Mouse (Mus musculus): Measurements from ENCODE around the gene Rnf26.
A peak's percentile ranks its signal among the peaks of the same experiment; 100 is the strongest.
"Not testable (repeated sequence)": the region's sequence is repeated elsewhere in the genome, so short reads cannot be mapped to it uniquely, and the experiment has no call there.

Rnf26 gene

DNA sequence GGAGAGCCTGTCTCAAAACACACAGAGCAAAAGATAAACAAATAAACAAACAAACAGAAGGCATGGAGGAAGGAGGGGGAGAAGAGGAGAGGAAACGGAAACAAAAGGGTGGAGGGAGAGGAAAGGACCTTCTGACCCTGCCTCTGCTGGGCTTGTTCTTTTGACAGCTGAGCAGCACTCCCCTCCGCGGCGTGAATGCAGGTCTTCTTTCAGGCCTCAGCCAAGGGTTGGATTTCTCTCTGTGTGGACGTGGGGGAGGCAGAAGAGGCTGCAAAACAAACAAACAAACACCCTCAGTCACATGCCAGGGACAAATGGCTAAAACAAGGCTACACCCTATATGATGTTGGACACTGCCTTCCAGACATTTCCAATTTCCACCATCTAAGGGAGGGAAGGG is 11.7 kb upstream of the Rnf26 start:
- no peak for DNase-seq (ENCODE audit: low spot score)

GRCm38 (mm10) chr9:44124317-44124716 is 11.0 kb upstream of the Rnf26 start:
- DNase-seq (ENCODE audit: low spot score) = no peak

DNA sequence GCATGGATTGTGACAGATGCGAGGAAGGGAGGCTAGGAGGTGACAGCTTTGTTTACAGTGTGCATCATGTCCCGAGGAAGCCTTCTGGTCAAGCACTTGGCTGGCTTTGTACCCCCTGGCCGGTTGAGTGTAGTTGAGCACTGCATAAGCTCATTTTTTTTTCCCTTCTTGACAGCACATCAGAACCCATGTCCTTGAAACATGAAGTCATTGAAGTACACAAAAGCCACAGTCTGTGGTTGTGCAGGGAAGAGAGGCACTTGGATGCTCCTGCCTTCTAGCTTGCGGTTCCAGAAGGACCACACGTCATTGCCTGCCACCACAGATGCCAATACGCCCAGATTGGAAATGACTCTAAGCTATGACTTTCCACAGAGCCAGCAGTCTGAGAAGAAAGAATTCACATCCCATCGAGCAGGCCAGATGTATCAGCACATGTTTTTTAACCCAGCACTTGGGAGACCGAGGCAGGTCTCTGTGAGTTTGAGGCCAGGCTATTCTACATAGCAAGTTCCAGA is 6.7 kb upstream of the Rnf26 start:
- DNase-seq (ENCODE audit: low spot score) = no peak

DNA sequence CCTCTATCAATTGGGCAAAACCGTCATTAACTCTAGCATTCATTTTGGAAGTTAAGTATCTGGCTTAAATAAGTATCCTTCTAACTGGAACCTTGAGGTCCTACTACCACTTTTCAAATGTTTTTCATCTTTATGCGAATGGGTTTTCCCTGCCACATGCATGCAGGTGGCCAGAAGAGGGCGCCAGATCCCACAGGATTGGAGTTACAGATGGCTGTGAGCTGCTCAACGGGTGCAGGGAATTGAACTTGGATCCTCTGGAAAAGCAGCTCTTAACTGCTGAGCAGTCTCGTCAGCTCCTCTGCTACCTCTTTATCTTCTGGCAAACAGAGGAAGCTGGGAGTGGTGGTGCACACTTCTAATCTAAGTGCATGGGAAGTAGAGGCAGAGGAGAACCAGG is 5.7 kb upstream of the Rnf26 start:
- no peak for DNase-seq (ENCODE audit: low spot score)

DNA sequence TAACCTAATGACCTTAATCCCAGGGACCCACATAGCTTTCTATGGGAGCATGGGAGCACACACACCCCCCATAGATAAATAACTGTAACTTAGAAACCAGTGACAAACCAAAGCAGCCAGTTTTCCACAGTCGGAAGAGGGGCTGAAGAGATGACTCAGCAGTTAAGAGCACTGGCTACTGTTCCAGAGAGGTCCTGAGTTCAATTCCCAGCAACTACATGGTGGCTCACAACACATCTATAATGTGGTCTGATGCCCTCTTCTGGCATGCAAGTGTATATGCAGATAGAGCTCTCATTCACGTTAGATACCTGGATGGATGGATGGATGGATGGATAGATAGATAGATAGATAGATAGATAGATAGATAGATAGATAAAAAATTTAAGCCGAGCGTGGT is 2.9 kb upstream of the Rnf26 start:
- DNase-seq (ENCODE audit: low spot score) = no peak

- no peak for DNase-seq (ENCODE audit: low spot score)
Measured at GRCm38 (mm10) chr9:44115599-44115998, 2.3 kb upstream of the Rnf26 start.

DNA sequence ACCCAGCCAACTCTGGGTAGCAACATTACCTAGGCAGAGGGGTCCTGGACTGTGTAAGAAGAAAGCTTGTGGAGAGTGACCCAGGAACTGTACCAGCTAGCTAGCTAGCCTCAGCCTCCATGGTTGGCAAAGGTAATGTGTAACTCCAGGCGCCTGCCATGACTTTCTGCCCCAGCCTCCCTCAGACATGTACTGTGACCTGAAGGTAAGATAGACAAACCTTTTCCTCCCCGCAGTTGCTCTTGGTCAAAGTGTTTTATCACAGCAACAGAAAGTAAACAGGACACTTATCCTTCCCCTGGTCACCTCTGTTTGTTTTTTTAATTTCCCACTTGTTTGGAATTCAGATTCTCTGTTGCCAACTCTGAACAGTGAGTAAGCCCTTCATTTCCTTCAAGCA is 1.1 kb upstream of the Rnf26 start:
- DNase-seq (ENCODE audit: low spot score) = no peak

DNA sequence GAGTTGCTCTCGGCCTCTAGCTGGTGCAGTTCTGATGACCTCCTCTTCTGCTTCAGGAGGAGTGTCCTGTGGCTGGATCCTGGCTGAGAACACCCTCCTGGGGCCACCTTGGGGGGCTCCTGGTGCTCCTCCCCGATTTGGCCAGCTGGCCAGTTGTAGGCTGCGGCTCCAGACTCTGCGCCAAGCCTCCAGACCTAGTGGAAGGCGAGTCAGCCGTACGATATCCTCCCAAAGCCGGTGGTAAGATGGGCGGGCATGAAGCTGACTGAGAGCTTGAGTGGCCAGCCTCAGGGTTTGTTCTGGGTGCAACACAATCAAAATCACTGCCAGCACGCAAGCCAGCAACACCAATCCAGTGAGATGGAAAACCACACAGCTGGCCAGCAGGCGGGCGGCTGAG is 1.4 kb downstream of the Rnf26 start:
- not testable (repeated sequence) for DNase-seq (ENCODE audit: low spot score)

GRCm38 (mm10) chr9:44109360-44110095 is 3.8 kb downstream of the Rnf26 start:
- no peak for DNase-seq (ENCODE audit: low spot score)

DNA sequence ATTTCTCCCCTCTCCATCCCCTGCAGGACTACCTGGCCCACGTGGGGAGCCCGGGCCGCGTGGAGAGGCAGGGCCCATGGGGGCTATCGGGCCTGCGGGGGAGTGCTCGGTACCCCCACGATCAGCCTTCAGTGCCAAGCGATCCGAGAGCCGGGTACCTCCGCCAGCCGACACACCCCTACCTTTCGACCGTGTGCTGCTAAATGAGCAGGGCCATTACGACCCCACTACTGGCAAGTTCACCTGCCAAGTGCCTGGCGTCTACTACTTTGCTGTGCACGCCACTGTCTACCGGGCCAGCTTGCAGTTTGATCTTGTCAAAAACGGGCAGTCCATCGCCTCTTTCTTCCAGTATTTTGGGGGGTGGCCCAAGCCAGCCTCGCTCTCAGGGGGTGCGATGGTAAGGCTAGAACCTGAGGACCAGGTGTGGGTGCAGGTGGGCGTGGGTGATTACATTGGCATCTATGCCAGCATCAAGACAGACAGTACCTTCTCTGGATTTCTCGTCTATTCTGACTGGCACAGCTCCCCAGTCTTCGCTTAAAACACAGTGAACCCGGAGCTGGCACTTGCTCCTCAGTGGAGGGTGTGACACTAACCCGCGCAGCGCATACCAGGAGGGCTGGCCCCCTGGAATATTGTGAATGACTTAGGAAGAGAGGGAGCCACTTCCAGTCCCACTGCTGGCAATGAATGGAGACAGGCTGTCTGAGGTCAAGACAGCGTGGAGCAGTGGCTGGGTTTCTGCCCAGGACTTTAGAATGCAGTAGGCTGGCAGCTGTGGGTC is 4.9 kb downstream of the Rnf26 start:
- no peak for DNase-seq (ENCODE audit: low spot score)

- no peak for DNase-seq (ENCODE audit: low spot score)
Measured at GRCm38 (mm10) chr9:44107557-44108179, 5.6 kb downstream of the Rnf26 start.

GRCm38 (mm10) chr9:44107110-44107509 is 6.2 kb downstream of the Rnf26 start, which contains the start of gene C1qtnf5:
C1qtnf5 (plus strand) TSS chr9:44107245.
- DNase-seq (ENCODE audit: low spot score) = no peak

DNA sequence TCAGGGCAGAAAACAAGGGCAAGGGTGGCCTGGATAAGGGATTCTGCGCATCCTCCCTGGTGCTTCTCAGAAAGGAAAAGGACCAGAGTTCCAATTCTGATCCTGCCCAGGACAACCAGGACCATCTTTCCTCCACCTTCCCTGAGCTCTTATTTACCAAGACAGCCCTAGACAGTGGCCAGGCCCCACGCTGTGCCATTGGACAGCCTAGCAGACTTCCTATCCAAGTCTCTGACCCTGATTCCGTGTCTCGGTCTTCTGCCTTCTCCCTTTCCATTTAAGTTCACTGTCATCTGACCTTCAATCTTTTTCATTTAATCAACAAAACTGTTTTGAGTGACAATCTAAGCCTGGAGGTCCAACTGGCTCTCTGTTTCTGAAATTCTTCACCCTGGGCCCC is 6.7 kb downstream of the Rnf26 start:
- DNase-seq (ENCODE audit: low spot score) = no peak

DNA sequence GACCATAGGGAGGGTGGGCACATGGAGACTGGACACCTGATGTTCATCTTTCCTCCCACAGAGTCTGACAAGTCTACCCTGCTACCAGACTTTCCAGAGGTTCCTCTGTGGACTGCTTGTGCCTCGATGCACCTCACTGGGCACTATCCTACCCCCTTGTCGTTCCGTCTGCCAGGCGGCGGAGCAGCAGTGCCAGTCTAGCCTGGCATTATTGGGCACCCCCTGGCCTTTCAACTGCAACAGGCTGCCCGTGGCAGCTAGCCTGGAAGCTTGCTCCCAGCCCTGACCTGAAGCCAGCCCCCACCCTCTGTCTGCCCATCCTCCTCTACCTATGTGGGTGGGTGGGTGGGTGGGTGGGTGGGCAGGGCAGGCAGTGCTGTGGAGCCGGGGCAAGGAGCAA is 7.1 kb downstream of the Rnf26 start:
- no peak for DNase-seq (ENCODE audit: low spot score)

GRCm38 (mm10) chr9:44105781-44106180 is 7.5 kb downstream of the Rnf26 start:
- no peak for DNase-seq (ENCODE audit: low spot score)

- no peak for DNase-seq (ENCODE audit: low spot score)
Measured at GRCm38 (mm10) chr9:44104881-44105280, 8.4 kb downstream of the Rnf26 start.

GRCm38 (mm10) chr9:44101490-44101889 is 11.8 kb downstream of the Rnf26 start, which contains the start of gene Mfrp:
Mfrp (plus strand) TSS chr9:44101729.
- DNase-seq (ENCODE audit: low spot score) = no peak

GRCm38 (mm10) chr9:44096536-44096935 is 16.8 kb downstream of the Rnf26 start:
- DNase-seq (ENCODE audit: low spot score) = no peak

DNA sequence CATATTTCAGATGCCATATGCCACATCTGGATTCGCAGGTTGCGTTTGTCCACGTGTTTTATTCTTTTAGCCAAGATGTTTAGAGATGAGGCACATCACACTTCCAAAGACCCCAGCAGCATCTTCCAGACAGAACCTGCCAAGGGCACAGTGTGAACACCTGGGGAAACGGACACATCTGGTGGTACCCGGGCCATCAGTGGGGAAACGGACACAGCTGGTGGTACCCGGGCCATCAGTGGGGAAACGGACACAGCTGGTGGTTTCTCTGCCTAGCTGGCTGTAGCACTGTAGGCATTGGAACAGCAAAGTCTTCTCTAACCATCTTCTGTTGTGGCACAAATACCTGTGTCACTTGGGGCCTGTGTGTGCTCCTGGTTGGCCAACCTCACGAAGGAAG is 17.5 kb downstream of the Rnf26 start:
- no peak for DNase-seq (ENCODE audit: low spot score)

- no peak for DNase-seq (ENCODE audit: low spot score)
Measured at GRCm38 (mm10) chr9:44094737-44095136, 18.6 kb downstream of the Rnf26 start.

DNA sequence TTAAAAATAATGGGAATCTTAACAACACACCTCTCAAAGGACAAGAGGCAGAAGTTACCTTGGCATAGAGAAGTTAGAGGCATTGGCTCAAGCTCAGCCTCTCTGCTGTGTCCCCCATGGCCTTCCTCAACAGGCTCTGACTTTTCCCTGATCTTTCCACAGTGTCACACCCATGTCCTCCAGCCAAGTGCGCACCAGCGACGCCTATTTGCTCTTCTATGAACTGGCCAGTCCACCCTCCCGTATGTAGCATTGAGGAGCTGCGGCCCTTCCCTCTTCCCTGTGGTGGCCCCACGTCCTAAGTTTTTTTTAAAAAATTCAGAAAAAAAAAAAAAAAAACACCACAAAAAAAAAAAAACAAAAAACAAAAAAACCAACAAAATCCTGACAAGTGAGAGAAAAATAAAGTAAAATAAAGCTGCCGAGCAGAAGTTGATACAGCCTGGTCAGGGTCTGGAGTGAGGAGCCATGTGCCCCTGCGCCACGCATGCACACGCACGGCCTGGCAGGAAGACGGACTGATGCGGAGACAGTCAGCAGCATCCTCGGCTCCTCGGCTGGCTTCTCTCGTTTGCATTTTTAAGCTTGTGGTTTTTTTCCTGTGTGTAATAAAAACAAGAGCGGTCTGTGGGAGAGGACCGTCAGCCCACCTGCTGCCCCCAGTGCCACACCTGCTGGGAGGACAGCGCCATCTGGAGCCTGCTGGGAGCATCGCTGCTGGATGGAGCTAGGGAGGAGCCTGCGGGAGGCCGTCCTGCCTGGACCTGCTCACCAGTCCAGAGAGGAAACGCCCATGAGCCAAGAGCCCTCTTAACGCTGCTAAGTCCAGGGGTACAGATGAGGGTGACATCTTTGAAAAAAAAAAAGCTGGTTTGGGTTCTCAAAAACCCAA is 19.5 kb downstream of the Rnf26 start:
- DNase-seq (ENCODE audit: low spot score) = peak; percentile 71

Data from left cerebral cortex, adult 11 months (tissue).